Mouse (Mus musculus) stomach, postnatal 0 days (tissue): ENCODE results near the gene Scn3b.

Experiments used
- CTCF ChIP-seq: IDR thresholded peaks from 2 replicates; pipeline ENCODE4 v1.5.1; 2016; ENCODE audit warnings: antibody characterized with exemption, low read depth, mild to moderate bottlenecking, moderate library complexity
- EP300 ChIP-seq: optimal IDR thresholded peaks from 2 replicates; pipeline ENCODE3; 2016; ENCODE audit warnings: antibody characterized with exemption

GRCm38 (mm10) chr9:40224289-40224688 is 44.7 kb upstream of the Scn3b start:
- peak; percentile 47 for TF ChIP-seq CTCF
- no peak for TF ChIP-seq EP300
